Mouse (Mus musculus) MEL (cell line): ENCODE measurements around the gene Lasp1. TPM values are rescaled to one million over a fixed set of nuclear protein-coding genes. Genes with fewer than 3 reads are reported as not detected.
"Not testable (repeated sequence)": the region's sequence is repeated elsewhere in the genome, so short reads cannot be mapped to it uniquely, and the experiment has no call there.

ENCODE experiments used
- DNase-seq: peaks from one replicate; pipeline ENCODE4 v3.0.0; 2011; ENCODE audit warnings: low read depth, low spot score
- H3K27ac ChIP-seq: 2 replicates; pipeline ENCODE4 v1.5.1; 2012; ENCODE audit warnings: low read depth, mild to moderate bottlenecking, control low read depth, low read length, moderate library complexity; ENCODE audit not compliant: control insufficient read depth
- H3K27me3 ChIP-seq, 2 experiments: fragments of 150-350 bp in 1 of 2; sonication (generic) in 1 of 2; 2 replicates each; pipeline ENCODE4 v1.6.1; 2012; ENCODE audit warnings: low read length in 2 of 2, mild to moderate bottlenecking in 2 of 2, improper control_type of control experiment in 1 of 2, moderate library complexity in 1 of 2; ENCODE audit not compliant: insufficient read depth in 2 of 2, control insufficient read depth in 1 of 2
- H3K36me3 ChIP-seq, 2 experiments: 2 replicates each; pipeline ENCODE4 v1.6.1; 2012 to 2014; ENCODE audit warnings: low read length in 2 of 2, improper control_type of control experiment in 1 of 2, inconsistent platforms in 1 of 2, mild to moderate bottlenecking in 1 of 2; ENCODE audit not compliant: insufficient read depth in 2 of 2, control insufficient read depth in 1 of 2
- H3K4me1 ChIP-seq, 2 experiments: fragments of 150-350 bp in 1 of 2; sonication (generic) in 1 of 2; 2 replicates each; pipeline ENCODE4 v1.6.1; 2012; ENCODE audit warnings: low read length in 2 of 2, improper control_type of control experiment in 1 of 2, mild to moderate bottlenecking in 1 of 2; ENCODE audit not compliant: insufficient read depth in 2 of 2, control insufficient read depth in 1 of 2
- H3K4me3 ChIP-seq, 2 experiments: fragments of 150-350 bp in 1 of 2; sonication (generic) in 1 of 2; 2 replicates each; pipeline ENCODE4 v1.5.1; 2012; ENCODE audit warnings: low read depth in 2 of 2, low read length in 2 of 2, mild to moderate bottlenecking in 2 of 2, moderate library complexity in 2 of 2, control low read depth in 1 of 2, improper control_type of control experiment in 1 of 2; ENCODE audit not compliant: control insufficient read depth in 1 of 2, insufficient read depth in 1 of 2
- H3K79me2 ChIP-seq: 2 replicates; pipeline ENCODE4 v1.6.1; 2012; ENCODE audit warnings: mild to moderate bottlenecking, low read length, moderate library complexity; ENCODE audit not compliant: control insufficient read depth, poor library complexity, insufficient read depth
- H3K9ac ChIP-seq: 2 replicates; pipeline ENCODE4 v1.6.1; 2012; ENCODE audit warnings: low read depth, mild to moderate bottlenecking, control low read depth, low read length, moderate library complexity; ENCODE audit not compliant: control insufficient read depth, poor library complexity, severe bottlenecking
- H3K9me3 ChIP-seq: fragments of 150-350 bp; sonication (generic); replicated peaks from 2 replicates; pipeline ENCODE4 v1.6.1; 2012; ENCODE audit warnings: mild to moderate bottlenecking, low read length, improper control_type of control experiment, moderate library complexity; ENCODE audit not compliant: insufficient read depth
- BHLHE40 ChIP-seq: IDR thresholded peaks from 2 replicates; pipeline ENCODE4 v1.6.1; 2012; ENCODE audit warnings: low read depth, mild to moderate bottlenecking, inconsistent platforms, low read length, improper control_type of control experiment, borderline replicate concordance
- GABPA ChIP-seq: IDR thresholded peaks from 2 replicates; pipeline ENCODE4 v1.6.1; 2012; ENCODE audit warnings: low read depth, mild to moderate bottlenecking, inconsistent platforms, low read length, improper control_type of control experiment, moderate library complexity
- GATA1 ChIP-seq: IDR thresholded peaks from 2 replicates; pipeline ENCODE4 v1.6.1; 2011; ENCODE audit warnings: low read depth, low read length, improper control_type of control experiment
- MAFK ChIP-seq: IDR thresholded peaks from 2 replicates; pipeline ENCODE4 v1.6.1; 2011; ENCODE audit warnings: low read depth, mild to moderate bottlenecking, low read length, improper control_type of control experiment, borderline replicate concordance
- MAX ChIP-seq: IDR thresholded peaks from 2 replicates; pipeline ENCODE4 v1.6.1; 2011; ENCODE audit warnings: low read length, improper control_type of control experiment
- MXI1 ChIP-seq: IDR thresholded peaks from 2 replicates; pipeline ENCODE4 v1.6.1; 2011; ENCODE audit warnings: mild to moderate bottlenecking, low read depth, low read length, improper control_type of control experiment
- RAD21 ChIP-seq: IDR thresholded peaks from 2 replicates; pipeline ENCODE4 v1.6.1; 2011; ENCODE audit warnings: mild to moderate bottlenecking, low read depth, low read length, improper control_type of control experiment
- RCOR1 ChIP-seq: IDR thresholded peaks from 2 replicates; pipeline ENCODE4 v1.6.1; 2012; ENCODE audit warnings: low read depth, mild to moderate bottlenecking, inconsistent platforms, low read length, improper control_type of control experiment
- TBP ChIP-seq: IDR thresholded peaks from 2 replicates; pipeline ENCODE4 v1.8.0; 2011; ENCODE audit warnings: low read depth, low read length, improper control_type of control experiment
- ZNF384 ChIP-seq: IDR thresholded peaks from 2 replicates; pipeline ENCODE4 v1.6.1; 2012; ENCODE audit warnings: low read depth, mild to moderate bottlenecking, inconsistent platforms, low read length, improper control_type of control experiment
- polyA plus RNA-seq, 2 experiments: library from polyadenylated mRNA; stranded (reverse) in 1 of 2; unstranded in 1 of 2; fragments of >175 nt in 1 of 2; fragments of >200 nt in 1 of 2; gene quantifications; 2 replicates each; pipeline versions ENCODE4 v1.2.1 to v1.2.4; 2012; ENCODE audit warnings: low replicate concordance in 2 of 2, low read depth in 1 of 2; ENCODE audit not compliant: insufficient read length in 2 of 2, insufficient read depth in 1 of 2, missing spikeins in 1 of 2
- total RNA-seq: library from RNA; depleted of rRNA; stranded (reverse); fragments of 300-350 nt; gene quantifications from 2 replicates; pipeline ENCODE4 v1.2.3, GENCODE M21; 2012

Gene Lasp1
- total and polyA plus RNA-seq, 3 experiments, result 13.3 to 38.7 TPM; not detected in 1

GRCm38 (mm10) chr11:97865421-97865820 is 66.6 kb downstream of the Lasp1 start:
- no peak overlapping the region for H3K27ac ChIP-seq
- H3K9ac ChIP-seq, result no peak overlapping the region
- H3K79me2 ChIP-seq, result no peaks in the 10 kb centered on the region
- no peaks in the 10 kb centered on the region for H3K27me3 ChIP-seq
- H3K36me3 ChIP-seq, result no peaks in the 10 kb centered on the region
- no peak for TF ChIP-seq GATA1
- peak; percentile 82 for TF ChIP-seq TBP
- no peaks in the 10 kb centered on the region for H3K4me1 ChIP-seq
- H3K4me3 ChIP-seq, result no peak overlapping the region
- no peak for DNase-seq
- no peaks in the 10 kb centered on the region for H3K9me3 ChIP-seq

GRCm38 (mm10) chr11:97866091-97866888 is 67.5 kb downstream of the Lasp1 start:
- Histone ChIP-seq H3K27me3 (no peaks in the 10 kb centered on the region), H3K79me2 (no peaks in the 10 kb centered on the region), H3K36me3 (no peaks in the 10 kb centered on the region), H3K27ac (no peak overlapping the region), H3K9ac (no peak overlapping the region), H3K4me1 (no peaks in the 10 kb centered on the region), H3K4me3 (no peak overlapping the region), H3K9me3 (no peaks in the 10 kb centered on the region)
- no peak for TF ChIP-seq MXI1
- peak; percentile 94 for TF ChIP-seq TBP
- DNase-seq, result no peak

GRCm38 (mm10) chr11:97867591-97867990 is 68.8 kb downstream of the Lasp1 start:
- TF ChIP-seq MXI1, result no peak
- no peak for TF ChIP-seq RCOR1
- no peak for TF ChIP-seq GATA1
- TF ChIP-seq MAX, result no peak
- no peak for TF ChIP-seq RAD21
- no peak for TF ChIP-seq BHLHE40
- no peak for DNase-seq
- no peak overlapping the region for H3K27ac ChIP-seq
- H3K9me3 ChIP-seq, result no peaks in the 10 kb centered on the region
- H3K4me1 ChIP-seq, result peaks cover 0 to 2% of the 10 kb centered on the region in 2 experiments; a peak in 2 of 4 replicates
- H3K9ac ChIP-seq, result no peak overlapping the region
- H3K4me3 ChIP-seq, result no peak overlapping the region
- no peaks in the 10 kb centered on the region for H3K79me2 ChIP-seq
- peaks cover 0 to 4% of the 10 kb centered on the region in 2 experiments; a peak in 2 of 4 replicates for H3K36me3 ChIP-seq
- no peaks in the 10 kb centered on the region for H3K27me3 ChIP-seq

- not testable (repeated sequence) for H3K4me3 ChIP-seq, H3K27ac ChIP-seq
- TF ChIP-seq ZNF384 (peak; percentile 93), GABPA (peak; percentile 48; the same call in 1 of the 2 replicates), MAFK (peak; percentile 44; the same call in 1 of the 2 replicates)
- TF ChIP-seq, all 39 proteins: peak for 3; not testable (repeated sequence) for 36
- H3K4me1 ChIP-seq, H3K36me3 ChIP-seq, H3K9ac ChIP-seq, H3K79me2 ChIP-seq, H3K9me3 ChIP-seq, H3K27me3 ChIP-seq: not testable (repeated sequence)
- DNase-seq, result peak; percentile 36
These were observed 73.6 kb downstream of the Lasp1 start for GRCm38 (mm10) chr11:97872378-97872777.
